Mouse (Mus musculus) embryo, embryonic 10 days (tissue): Measurements from ENCODE around the gene Slc39a9.

Experiments used
- DNase-seq: peaks from one replicate; pipeline ENCODE4 v3.0.0-alpha.2; 2015; ENCODE audit warnings: low spot score

Gene Slc39a9

DNA sequence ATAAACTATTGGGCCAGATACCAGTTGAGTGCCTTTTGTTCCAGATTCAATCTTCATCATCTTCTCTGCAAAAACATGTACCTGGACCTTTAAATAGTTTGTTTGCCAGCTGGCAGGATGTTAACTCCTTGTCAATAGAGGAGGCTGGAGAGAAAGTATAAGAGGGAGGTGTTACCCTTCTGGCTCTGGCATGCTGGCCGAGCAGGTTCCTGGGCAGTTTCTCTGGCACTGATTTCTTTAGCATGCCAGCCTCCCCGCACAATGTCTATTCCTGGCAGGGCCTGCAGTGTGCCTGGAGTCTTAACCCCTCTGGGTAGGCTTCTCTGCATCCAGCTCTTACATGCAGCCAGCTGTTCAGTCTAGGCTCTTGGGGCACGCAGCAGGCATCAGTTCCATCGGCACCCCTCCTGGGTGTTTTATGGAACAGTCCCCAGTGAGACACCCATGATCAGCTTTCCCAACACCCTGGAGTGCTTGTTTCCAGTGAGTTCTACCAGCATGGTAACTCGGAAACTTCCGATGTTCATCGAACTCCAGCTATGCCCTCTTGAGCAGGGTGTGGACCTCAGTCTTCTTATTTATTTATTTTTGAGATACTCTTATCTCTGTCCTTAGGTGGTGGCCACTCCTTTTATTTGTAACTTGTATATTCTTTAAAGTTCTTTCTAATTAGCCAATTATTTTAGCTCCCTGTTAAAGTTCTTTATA is 10.4 kb downstream of the Slc39a9 start:
- no peak for DNase-seq

DNA sequence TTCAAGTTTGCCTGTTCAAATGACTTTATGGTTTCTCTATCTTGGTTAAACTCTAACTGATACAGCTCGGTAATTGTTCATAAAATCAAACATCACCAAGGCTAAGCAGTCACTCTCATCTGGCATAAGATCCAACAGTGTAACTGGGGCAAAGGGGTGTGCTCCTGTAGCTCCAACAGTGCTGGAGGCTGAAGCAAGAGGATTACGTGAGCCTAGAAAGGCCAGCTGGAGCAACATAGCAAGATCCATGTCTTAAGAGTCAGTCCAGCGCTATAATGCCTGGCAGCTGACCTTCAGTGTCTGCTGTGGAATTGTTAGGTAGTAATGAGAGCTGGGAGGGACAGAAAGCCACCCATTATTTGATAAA is 11.0 kb downstream of the Slc39a9 start:
- no peak for DNase-seq

DNA sequence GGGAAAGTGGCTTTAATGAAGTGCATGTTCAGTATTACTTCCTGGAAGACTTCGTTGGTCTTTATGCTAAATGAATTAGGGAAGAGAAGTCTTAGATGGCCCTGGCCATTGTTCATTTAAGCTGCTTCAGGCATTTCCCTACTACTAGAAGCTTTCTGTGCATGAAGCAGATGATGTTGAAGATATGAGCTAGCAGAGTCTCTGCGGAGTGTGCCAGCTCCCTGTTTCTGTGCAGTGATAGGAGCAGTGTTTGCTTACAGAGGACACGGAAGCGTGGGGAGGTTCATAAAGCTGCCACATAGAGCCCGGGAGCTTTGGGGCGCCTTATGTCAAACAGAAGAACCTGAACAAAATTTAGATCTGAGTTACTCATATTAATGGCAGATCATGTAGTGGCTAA is 15.0 kb downstream of the Slc39a9 start:
- no peak for DNase-seq

DNA sequence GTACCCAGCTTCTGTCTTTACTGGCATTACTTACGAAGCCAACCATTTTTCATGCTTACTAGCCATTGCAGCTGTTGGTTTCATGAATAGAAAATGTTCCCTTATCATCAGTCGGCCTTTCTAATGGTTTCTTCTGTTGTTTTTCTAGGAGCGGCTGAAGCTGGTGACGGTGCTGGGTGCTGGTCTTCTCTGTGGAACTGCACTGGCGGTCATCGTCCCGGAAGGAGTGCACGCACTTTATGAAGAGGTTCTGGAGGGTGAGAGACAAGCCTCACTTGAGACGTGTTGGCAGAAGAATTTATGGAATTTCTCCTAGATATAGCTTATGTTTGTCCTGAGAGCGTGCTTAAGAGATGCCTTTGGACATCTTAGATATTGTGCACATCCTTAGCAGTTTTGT is 18.6 kb downstream of the Slc39a9 start:
- DNase-seq, result no peak

DNA sequence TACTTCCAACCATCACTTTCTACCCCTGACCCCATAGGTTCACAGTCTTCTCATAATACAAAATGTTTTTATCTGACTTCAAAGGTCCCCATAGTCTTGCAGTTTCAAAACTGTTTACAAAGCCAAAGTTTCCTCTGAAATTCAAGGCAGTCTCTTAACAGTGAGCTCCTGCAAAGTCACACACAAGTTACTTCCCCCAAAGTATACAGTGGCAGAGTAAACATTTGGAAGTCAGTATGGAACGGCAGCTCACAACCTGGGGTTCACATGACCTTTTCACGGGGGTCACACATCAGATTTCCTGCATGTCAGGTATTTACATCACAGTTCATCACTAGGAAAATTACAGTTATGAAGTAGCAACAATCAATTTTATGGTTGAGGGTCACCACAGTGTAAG is 20.3 kb downstream of the Slc39a9 start:
- no peak for DNase-seq

DNA sequence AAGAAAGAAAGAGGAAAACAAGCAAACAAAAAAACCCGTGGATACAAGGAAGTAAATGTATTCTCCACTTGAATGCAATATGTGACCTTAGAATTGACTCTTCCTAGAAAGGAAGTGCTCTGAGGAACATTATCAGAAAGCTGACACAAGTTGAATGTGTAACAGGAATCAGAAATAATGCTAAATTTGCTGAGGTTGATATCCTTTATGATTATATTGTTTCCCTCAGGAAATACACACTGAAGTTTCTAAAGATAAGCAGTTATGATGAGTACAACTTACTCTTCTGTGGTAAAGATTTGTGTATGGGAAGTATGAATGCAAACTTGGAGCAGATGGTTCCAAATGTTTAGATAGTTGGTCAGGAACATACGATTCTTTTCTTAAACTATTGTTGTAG is 24.7 kb downstream of the Slc39a9 start:
- no peak for DNase-seq

DNA sequence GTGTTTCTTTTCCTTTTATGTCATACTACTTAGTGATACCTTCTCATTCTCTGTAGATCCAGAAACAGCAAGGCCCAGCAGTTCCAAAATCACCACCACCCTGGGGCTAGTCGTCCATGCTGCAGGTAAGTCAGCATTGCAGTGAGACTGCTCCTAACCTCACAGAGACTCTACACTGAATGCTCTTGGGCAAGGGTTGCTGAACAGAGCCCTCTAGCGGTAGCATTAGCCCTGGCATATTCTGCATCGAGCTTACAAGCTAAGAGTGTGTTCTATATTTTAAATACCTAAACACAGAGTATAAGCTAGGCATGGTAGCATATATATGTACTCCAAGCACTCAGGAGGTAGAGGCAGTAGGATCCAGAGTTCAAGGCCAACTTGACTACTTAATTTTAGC is 29.5 kb downstream of the Slc39a9 start:
- DNase-seq, result peak; percentile 70

DNA sequence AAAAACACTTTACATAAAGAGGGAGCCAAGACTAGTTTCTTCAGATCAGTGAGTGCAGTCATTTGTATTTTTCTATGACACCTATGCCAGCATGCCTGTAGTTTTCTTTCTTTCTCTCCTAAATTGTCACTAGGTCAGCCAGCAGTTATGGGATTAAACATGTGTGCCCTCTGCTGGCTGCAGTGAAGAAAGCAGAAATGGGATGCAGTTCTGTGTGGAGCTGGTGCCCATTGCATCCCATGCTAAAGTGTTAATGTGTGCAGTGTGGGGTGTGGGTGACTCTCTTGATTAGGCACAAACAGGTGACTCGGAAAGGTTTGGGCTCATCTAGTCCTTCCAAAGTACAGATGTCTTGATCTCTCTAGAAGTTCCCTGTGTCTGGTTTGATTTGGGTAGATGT is 37.7 kb downstream of the Slc39a9 start:
- DNase-seq, result peak; percentile 61

DNA sequence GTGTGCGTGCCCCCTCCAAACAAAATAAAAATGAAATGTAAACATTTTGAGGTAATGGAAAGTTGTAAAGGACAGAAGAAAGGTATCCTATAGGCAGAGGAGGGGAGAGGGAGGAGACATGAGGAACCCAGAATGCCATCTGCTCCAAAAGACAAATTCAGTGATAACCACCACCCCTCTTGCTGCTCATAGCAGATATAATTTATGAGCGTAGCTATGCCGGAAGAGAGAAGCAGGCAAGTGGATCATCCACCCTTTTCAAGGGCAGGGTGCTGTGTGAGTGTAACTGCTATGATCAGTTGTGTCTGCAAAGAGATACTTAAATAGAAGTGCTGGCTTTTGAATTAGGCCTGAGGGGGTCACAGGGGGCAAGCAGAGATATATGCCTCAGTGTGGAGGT is 39.9 kb downstream of the Slc39a9 start:
- DNase-seq, result no peak

DNA sequence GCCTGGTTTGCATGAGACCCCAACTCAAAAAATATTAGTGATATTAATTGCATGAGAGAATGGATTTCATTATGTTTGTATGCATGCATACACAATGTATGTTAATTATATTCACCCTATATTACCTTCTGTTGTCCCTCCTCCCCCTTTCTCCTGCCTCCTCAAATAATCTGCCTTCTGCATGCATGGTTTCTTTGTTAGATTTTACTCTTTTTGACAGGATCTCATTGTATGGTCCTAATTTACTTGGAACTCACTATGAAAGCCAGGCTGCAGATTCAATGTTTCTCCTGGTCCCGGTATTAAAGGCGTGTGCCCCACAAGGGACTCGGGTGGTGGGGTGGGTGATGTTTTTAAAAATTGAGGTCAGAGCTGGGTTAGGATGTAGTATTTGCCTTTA is 40.6 kb downstream of the Slc39a9 start:
- DNase-seq, result no peak

DNA sequence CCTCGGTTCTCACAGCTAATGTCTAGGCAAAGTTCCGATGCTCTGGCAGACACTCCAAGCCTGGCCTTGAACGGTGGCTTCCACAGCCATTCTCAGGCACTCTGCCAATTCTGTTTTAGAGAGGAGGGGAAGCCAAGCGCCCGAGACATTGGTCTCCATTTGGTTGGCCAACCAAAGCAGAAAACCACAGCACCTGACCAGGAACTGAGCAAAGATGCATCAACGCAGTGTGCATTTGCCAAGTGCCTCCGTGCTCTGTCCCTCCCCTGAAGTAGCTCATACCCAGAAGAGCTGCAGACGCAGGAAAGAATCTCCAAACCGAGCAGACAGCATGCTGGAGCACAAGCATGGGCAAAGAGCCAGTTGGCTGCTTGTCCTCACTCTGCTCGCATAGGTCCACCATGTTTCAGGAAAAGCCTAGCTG is 44.1 kb downstream of the Slc39a9 start:
- DNase-seq, result no peak

DNA sequence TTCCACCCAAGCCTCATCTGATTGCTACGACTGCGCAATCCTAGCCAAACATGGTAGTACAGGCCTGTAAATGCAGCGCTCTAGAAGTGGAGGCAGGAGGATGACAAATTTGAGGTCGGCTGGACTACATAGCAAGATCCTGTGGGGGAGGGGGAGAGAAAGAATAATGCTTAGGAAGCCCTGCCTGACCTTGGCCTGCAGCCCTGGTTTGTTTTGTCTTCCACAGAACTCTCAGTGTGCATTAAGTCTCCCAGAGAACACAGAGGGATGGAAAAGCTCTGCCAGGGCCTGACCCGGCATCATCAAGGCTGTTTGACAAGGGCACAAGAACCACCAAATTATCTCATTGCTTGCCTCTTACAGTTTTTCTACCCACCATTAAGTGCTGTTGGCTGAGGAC is 46.0 kb downstream of the Slc39a9 start:
- peak; percentile 45 for DNase-seq

DNA sequence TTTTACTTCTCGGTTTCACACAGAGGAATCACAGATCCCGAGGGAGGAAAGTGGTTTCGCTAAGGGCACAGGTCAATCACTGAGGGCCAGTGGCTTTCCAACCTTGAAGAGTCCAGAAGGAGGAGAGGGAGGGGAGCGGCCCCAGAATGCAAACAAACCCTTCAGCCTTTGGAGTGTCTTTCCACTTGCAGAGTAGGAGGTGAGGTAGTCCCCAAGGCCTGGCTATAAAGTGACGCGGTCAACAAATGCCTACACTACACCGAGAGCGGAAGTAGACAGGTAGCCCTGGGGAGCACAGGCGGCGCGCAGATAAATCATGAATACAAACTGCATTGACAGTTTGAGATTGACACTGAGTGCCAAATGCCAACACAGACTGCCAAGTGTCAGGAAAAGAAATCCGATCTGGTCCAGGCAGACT is 48.0 kb downstream of the Slc39a9 start:
- peak; percentile 45 for DNase-seq

DNA sequence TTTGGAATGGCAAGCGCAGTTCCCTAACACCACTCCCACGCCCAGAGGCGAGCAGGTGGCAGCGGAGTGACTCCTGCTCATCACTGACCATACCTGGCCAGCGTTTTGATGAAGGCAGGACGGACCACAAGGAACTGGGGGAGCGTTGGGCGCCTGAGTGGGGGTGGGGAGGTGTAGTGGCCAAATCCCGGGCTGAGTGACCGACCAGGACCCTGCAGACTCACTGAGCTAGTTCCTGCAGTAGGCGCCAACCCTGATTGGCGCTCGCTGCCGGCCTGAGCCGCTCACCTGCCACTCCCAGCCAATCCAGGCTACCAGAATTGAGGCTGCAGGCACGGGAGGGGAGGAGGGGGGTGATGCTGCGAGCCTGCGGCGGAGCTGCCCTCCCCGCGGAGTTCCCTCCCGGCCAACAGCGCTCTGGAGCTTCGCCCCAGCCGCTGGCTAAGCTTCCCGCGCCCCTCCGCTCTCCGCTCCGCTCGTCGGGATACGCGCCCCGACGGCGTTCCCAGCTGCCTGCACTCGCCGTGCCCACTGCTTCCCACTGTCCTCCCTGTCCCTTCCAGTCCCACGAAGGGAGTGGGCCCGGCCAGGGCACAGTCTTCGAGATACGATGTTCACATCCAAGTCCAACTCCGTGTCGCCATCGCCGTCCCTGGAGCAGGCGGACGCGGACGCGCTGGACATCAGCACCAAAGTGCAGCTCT is 48.7 kb downstream of the Slc39a9 start, which contains the start of gene Plekhd1:
Gene Plekhd1, plus strand, starts transcription at position 323 of the 704 bp plus-strand sequence.
- peak; percentile 62 for DNase-seq

DNA sequence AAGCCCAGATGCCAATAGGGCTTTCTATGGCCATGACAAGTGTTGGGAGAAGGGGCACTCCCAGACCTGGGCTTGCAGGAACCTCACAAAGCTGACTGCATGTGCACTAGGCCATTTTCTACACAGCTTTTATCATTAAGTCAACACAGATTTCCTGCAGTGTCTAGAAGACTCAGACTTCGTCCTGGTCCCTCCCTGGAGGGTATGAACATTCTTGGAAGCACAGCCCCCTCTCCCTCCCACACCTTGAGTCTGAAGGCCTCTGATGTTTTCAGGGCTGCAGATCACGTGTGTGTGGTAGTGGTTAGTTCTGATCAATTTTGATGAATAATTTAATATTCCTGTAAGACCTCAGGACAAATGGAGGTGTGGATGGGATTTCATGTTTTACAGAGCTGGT is 50.0 kb downstream of the Slc39a9 start:
- DNase-seq, result no peak

DNA sequence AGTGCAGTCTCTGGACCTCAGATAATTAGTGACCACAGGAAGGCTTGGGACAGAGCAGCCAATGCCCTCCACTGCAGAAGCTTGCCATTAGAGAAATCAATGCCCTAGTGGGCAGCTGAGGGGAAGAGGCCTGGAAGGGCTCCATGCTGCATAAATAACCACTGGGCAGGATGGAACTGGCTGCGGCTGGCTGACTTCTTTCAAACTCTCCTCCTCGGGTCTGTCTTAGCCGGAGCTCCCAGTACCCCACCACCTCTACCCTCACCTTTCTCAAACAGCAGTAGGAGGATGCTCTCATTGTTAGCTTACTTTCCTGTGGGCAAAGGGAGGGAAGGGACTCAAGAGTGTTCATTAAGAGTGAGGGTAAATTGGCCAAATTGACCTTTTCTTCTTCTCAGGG is 51.3 kb downstream of the Slc39a9 start:
- DNase-seq, result no peak

DNA sequence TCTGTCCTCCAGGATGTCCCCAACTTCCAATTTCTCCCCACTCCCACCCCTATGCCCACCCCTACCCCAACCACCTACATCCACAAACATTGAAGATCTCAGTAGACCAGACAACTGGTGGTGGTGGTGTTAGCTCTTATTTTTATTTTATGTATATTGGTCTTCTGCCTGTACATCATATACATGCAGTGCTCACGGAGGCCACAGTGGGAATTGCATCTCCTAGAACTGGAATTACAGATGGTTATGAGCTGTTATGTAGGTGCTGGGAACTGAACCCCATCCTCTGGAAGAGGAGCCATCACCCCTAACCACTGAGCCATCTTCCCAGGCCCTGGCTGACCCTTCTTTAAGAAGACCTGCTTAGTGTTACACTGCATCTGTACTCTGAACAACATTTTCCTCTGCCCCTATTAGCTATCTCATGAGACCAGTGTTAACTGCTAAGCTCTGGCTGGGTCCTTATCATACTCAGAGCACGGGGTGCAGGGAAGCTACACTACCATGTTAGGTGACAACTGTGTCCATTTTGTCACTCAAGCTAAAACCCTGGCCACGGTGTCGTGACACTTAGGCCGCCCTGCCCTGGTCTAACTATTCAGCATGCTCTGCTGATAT is 55.0 kb downstream of the Slc39a9 start:
- no peak for DNase-seq

DNA sequence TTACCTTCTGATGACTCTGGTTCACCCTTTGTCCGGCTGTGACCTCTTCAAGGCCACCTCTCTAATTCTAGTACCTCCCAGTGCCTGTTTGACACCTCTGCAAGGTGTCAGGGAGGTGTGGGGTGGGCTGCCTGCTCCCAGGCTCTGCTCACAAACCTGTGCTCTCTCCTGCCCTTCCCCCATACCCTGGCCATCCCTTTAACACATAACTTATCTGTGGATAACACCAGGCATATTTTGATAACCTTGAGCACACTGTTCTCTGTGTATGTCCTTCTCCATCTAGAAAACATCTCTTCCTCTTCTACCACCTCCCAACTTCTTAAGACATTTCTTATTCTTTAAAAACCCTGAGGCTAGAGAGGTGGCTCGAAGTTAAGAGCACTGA is 55.5 kb downstream of the Slc39a9 start:
- DNase-seq, result no peak

DNA sequence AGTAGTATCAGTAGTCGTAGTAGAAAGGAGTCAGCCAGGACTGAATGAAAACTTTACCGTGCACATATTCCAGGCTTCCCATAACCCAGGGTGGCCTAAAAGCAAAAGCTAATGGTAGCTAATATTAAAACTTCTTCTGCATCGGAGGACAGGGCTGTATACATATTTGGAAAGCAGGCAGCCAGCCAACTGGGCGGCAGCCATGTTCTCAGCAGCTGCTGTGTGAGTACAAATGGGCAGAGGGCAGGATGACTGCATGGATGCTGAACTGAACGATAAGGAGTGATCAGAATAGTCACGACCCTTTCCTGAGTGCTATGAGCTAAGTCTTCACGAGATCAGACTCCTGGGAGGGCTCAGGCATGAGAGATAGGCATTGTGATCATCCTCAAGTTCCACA is 57.6 kb downstream of the Slc39a9 start:
- no peak for DNase-seq

DNA sequence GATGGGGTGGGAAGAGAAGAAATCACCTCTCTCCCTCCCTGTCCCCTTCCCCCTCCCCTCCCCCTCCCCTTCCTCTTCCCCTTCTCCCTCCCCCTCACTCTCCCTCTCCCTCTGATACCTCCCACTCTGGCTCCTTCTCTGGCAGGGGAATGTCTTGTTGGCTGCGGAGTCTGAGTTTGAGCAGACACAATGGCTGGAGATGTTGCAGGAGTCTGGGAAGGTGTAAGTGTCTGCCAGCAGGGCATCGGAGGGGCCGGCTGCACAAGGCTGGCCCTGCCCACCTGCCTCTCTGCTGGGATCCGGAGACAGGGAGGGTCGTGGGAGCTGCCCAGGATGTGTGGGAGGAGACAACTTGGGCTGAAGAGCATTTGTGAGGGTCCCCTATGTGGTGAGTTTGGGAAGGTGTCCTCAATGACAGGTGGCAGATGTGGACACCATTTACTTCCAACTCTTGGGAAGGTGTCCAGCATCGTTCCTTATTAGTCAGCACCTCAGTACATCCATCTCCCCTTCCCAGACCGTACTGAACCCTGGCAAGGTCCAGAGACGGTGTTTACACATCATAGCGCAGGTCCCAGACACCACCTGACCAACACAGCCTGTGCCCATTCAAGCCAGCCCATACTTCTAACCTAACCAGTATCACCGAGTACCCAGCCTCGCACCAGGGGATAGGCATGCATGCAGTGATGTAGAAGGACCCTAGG is 62.7 kb downstream of the Slc39a9 start:
- no peak for DNase-seq

DNA sequence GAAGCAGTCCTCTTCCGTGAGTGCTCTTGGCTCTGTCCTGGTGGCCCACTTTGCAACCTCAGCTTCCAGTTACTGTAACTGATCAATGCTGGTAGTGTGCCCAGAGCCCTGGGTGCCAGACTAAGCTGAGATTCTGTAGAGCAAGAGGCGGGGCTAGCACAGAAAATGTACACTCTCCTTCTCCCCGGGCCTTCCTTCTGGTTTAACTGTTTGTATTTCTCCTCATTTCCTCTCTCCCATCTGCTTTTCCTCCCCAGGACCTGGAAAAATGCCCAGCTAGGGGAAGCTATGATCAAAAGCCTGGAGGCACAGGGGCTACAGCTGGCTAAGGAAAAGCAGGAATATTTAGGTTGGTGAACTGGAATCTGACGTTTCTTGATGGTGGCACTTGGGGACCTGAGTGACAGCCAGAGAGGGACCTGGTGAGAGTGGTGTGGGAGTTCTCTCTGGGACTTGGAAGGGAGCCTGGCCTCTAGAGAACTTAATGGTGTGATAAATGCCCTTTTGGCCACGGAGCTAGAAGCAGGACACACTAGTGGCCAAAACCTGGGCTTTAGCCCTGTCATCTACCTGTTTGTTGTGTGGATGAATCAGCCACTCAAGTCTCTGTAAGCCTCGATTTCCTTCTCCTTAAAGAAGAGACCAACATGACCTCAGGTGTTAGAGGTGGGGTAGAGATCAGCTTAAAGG is 63.4 kb downstream of the Slc39a9 start:
- no peak for DNase-seq

DNA sequence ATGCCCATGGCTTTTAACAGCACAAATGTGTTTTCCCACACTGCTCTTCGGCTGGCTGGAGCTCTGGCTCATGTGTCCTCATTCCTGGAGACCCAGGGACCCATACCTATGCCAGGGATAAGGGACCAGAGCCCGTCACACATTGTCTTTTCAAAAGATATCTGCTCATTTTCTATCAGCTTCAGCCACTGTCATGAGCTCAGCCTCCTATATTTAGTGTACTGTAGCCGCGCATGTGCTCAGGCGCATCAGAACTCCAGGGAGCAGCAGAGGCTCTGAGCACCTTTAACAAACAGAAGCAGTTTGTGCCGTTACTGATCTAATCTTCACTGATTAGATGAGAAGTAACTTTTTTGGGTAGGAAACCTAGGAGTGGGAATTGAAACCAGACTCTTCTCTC is 72.2 kb downstream of the Slc39a9 start:
- no peak for DNase-seq
